Mouse (Mus musculus) thymus, adult 18-20 months (tissue): ENCODE measurements around the gene Amotl2.

Experiments
- DNase-seq, 2 experiments: peaks; one replicate each; pipeline ENCODE4 v3.0.0; 2022; ENCODE audit warnings: mixed read lengths in 2 of 2

Amotl2 gene

GRCm38 (mm10) chr9:102719936-102720566 is 3.6 kb downstream of the Amotl2 start:
- DNase-seq: no peak

- no peak for DNase-seq
Observed at GRCm38 (mm10) chr9:102720567-102721167, 4.2 kb downstream of the Amotl2 start.

- no peak for DNase-seq
Observed at GRCm38 (mm10) chr9:102721406-102721978, 5.0 kb downstream of the Amotl2 start.

- DNase-seq: no peak
Observed at GRCm38 (mm10) chr9:102722071-102722561, 5.6 kb downstream of the Amotl2 start.

- no peak for DNase-seq
Observed at GRCm38 (mm10) chr9:102722750-102723149, 6.3 kb downstream of the Amotl2 start.

- no peak for DNase-seq
Observed at GRCm38 (mm10) chr9:102723241-102723709, 6.8 kb downstream of the Amotl2 start.

GRCm38 (mm10) chr9:102723990-102724461 is 7.6 kb downstream of the Amotl2 start:
- no peak for DNase-seq

- no peak for DNase-seq
Observed at GRCm38 (mm10) chr9:102724942-102725341, 8.5 kb downstream of the Amotl2 start.

GRCm38 (mm10) chr9:102725958-102726654 is 9.6 kb downstream of the Amotl2 start:
- no peak for DNase-seq

GRCm38 (mm10) chr9:102726811-102727210 is 10.3 kb downstream of the Amotl2 start:
- DNase-seq: no peak

GRCm38 (mm10) chr9:102727662-102728468 is 11.4 kb downstream of the Amotl2 start:
- no peak for DNase-seq

GRCm38 (mm10) chr9:102728469-102728747 is 11.9 kb downstream of the Amotl2 start:
- no peak for DNase-seq

GRCm38 (mm10) chr9:102729093-102729845 is 12.8 kb downstream of the Amotl2 start:
- no peak for DNase-seq

- no peak for DNase-seq
Observed at GRCm38 (mm10) chr9:102729876-102730413, 13.5 kb downstream of the Amotl2 start.

GRCm38 (mm10) chr9:102731044-102731471 is 14.6 kb downstream of the Amotl2 start:
- DNase-seq: no peak

GRCm38 (mm10) chr9:102731574-102732175 is 15.2 kb downstream of the Amotl2 start:
- no peak for DNase-seq

GRCm38 (mm10) chr9:102732326-102732865 is 15.9 kb downstream of the Amotl2 start:
- no peak for DNase-seq

- DNase-seq: no peak
Observed at GRCm38 (mm10) chr9:102733459-102733858, 17.0 kb downstream of the Amotl2 start.

GRCm38 (mm10) chr9:102733999-102734738 is 17.7 kb downstream of the Amotl2 start:
- no peak for DNase-seq

- DNase-seq: no peak
Observed at GRCm38 (mm10) chr9:102734739-102735075, 18.2 kb downstream of the Amotl2 start.
